Mouse (Mus musculus) stomach, embryonic 14.5 days (tissue): ENCODE results near the gene Gm49354. TPM values are rescaled to one million over a fixed set of nuclear protein-coding genes. Genes with fewer than 3 reads are reported as not detected.

Experiments
- ATAC-seq: fragments of 200-750 bp; cut with Nextera tagmentation; 2 replicates; pipeline ENCODE4 v1.8.0; 2017; ENCODE audit warnings: low read depth, moderate TSS enrichment; ENCODE audit not compliant: insufficient number of reproducible peaks, insufficient read depth, low FRiP score
- H3K27ac ChIP-seq: fragments of 300-500 bp; sonication (generic); 2 replicates; pipeline ENCODE4 v1.5.1; 2014; ENCODE audit warnings: mild to moderate bottlenecking, low read length, moderate library complexity, mixed read lengths
- H3K27me3 ChIP-seq: fragments of 300-500 bp; sonication (generic); 2 replicates; pipeline ENCODE4 v1.6.1; 2014; ENCODE audit warnings: low read length, control low read depth, mixed read lengths; ENCODE audit not compliant: control insufficient read depth, insufficient read depth
- H3K36me3 ChIP-seq: fragments of 300-500 bp; sonication (generic); 2 replicates; pipeline ENCODE4 v1.6.1; 2014; ENCODE audit warnings: mild to moderate bottlenecking, control low read depth, low read length, moderate library complexity, mixed read lengths; ENCODE audit not compliant: control insufficient read depth, insufficient read depth
- H3K4me1 ChIP-seq: fragments of 300-500 bp; sonication (generic); 2 replicates; pipeline ENCODE4 v1.6.1; 2014; ENCODE audit warnings: low read length, control low read depth, mixed read lengths; ENCODE audit not compliant: control insufficient read depth, insufficient read depth
- H3K4me2 ChIP-seq: fragments of 300-500 bp; sonication (generic); replicated peaks from 2 replicates; pipeline ENCODE4 v1.6.1; 2014; ENCODE audit warnings: low read depth, low read length, control low read depth
- H3K4me3 ChIP-seq: fragments of 300-500 bp; sonication (generic); 2 replicates; pipeline ENCODE4 v1.5.1; 2014; ENCODE audit warnings: low read depth, low read length, control low read depth
- H3K9ac ChIP-seq: fragments of 300-500 bp; sonication (generic); replicated peaks from 2 replicates; pipeline ENCODE4 v1.6.1; 2014; ENCODE audit warnings: low read depth, mild to moderate bottlenecking, control low read depth, low read length, moderate library complexity, mixed read lengths
- H3K9me3 ChIP-seq: fragments of 300-500 bp; sonication (generic); 2 replicates; pipeline ENCODE4 v1.6.1; 2016; ENCODE audit warnings: low read depth, low read length, control low read depth; ENCODE audit not compliant: control insufficient read depth
- WGBS: fragments of 180-500 bp; shearing (Covaris S2); extraction: QIAGEN DNeasy Blood & Tissue Kit; methylation state at CpG from one replicate; pipeline ENCODE4 v1.1.7; 2014; 5-methylcytosine and 5-hydroxymethylcytosine counted together
- polyA plus RNA-seq: library from polyadenylated mRNA; unstranded; fragments of >200 nt; fragmentation: Nextera tagmentation; extraction: Ambion mirVana; gene quantifications from 2 replicates; pipeline ENCODE4 v1.2.1, GENCODE M21; 2014

Gm49354 gene
- not detected in 2 replicates for polyA plus RNA-seq

DNA sequence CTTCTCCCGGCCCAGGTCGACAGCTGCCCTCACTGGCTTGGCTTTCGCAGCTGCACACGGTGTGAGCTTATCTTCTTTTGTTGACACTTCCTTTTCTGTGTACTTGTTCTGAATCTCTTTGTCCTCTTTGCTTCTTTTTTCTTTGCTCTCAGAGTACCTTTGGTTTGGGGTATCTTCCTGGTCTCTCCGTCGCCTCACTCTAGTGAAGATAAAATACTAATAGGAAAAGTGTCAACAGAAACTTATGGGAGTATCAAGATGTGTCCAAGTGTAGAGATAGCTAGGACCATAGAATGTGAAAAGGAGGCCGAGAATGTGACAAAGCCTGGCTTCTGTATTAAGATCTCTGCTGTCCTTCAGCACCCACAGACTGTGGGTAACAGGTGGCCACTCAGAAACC, at the start of gene Gm49354:
Gene Gm49354 (minus strand): TSS at position 101 of the 400 bp plus-strand sequence.
- no peak within 1 kb of the TSS for H3K9ac ChIP-seq
- no peak within 1 kb of the TSS for H3K4me2 ChIP-seq
- H3K9me3 ChIP-seq: no peaks in the 10 kb centered on the region
- 79% methylated on average over 7 of the region's 7 CpGs for WGBS
- ATAC-seq: no peak
- no peaks in the 10 kb centered on the region for H3K4me1 ChIP-seq
- no peak within 1 kb of the TSS for H3K4me3 ChIP-seq
- no peak within 1 kb of the TSS for H3K27ac ChIP-seq
- H3K27me3 ChIP-seq: no peaks in the 10 kb centered on the region
- peaks cover 91% of the 10 kb centered on the region for H3K36me3 ChIP-seq

DNA sequence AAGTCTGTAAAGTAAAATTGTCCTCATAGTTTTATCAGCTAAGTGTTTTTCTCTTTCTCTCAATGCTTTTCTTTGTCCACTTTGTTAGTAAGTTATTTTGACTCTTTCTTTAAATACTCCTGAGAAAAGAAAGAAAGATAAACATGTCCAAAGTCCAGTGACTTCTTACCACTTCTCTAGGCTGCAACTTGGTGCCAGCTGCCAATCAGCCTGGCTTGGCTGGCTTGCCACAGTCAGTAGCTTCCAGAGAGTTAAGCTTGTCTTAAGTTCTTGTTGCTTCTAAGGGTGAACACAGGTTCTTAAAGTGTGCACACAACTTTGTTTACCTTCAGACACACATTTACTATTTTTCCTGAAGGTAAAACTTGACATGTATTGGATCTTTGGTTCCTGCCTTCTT, 43.9 kb upstream of the Gm49354 start:
- no peak overlapping the region for H3K4me3 ChIP-seq
- no peak overlapping the region for H3K27ac ChIP-seq
- H3K9me3 ChIP-seq: no peaks in the 10 kb centered on the region
- H3K4me1 ChIP-seq: peaks cover 8% of the 10 kb centered on the region; the same call in 1 of the 2 replicates
- H3K27me3 ChIP-seq: no peaks in the 10 kb centered on the region
- H3K9ac ChIP-seq: no peak overlapping the region
- no peak overlapping the region for H3K4me2 ChIP-seq
- ATAC-seq: no peak
- H3K36me3 ChIP-seq: no peaks in the 10 kb centered on the region; the same call in 1 of the 2 replicates

DNA sequence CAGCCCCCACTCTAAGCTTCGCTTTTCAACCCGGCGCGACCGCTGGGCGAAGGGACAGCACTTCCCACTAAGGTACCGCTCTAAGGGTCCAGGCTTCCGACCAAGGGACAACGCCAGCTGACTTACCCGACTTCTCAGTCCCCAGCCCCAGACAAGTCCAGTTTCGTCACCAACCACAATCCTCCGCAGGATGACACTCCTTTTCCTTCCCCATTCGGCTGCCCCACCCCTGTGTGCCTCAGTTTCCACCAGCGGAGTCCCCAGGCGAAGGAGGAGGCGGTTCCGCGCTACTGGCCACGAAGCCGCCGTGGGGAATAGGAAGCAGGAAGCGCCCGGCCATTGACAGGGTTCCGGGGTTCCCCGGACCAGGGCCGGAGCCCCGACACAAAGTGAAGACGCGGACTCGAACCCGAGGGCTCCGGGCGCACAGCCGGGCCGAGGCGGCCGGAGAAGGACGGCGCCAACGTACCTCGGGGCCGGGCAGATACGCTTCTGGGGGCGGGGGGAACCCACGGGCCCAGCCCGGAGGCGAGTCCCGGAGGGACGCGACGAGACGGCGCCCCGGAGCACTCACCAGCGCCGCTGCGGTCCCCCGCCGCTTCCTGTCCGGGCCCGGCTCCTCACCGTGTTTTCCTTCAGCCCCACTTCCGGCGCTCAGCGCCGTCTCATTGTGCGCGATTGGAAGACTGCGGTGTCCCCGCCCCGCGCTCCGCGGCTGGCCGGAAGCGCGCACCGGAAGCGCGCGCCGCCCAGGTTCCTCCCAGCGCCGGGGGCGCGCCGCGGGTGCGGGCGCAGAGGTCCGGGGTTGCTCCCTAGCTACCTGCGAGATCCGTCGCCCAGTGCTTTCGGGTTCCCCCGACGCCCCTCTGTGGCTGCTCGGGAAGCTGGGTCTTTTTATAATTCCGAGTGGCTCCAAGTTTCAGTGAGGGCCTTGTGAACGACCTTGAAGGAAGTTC, 40.7 kb upstream of the Gm49354 start, which contains the start of gene Tut7:
Gene Tut7 (minus strand): TSS at position 641 of the 956 bp plus-strand sequence.
- H3K4me1 ChIP-seq: peaks cover 23% of the 10 kb centered on the region; the same call in 1 of the 2 replicates
- under 1% methylated on average over 100 of the region's 100 CpGs for WGBS
- no peaks in the 10 kb centered on the region for H3K27me3 ChIP-seq
- H3K9ac ChIP-seq: peak within 1 kb of the TSS; percentile 83
- peak; percentile 95 for ATAC-seq
- H3K27ac ChIP-seq: peak within 1 kb of the TSS; percentile 89
- no peaks in the 10 kb centered on the region for H3K9me3 ChIP-seq
- H3K36me3 ChIP-seq: no peaks in the 10 kb centered on the region; the same call in 1 of the 2 replicates
- peak within 1 kb of the TSS; percentile 62 for H3K4me2 ChIP-seq
- peak within 1 kb of the TSS; percentile 67 for H3K4me3 ChIP-seq

- Histone ChIP-seq H3K4me3 (no peak overlapping the region; the same call in 1 of the 2 replicates), H3K9ac (no peak overlapping the region), H3K4me2 (peak overlapping the region; percentile 62; the same call in 1 of the 2 replicates), H3K27me3 (no peaks in the 10 kb centered on the region), H3K4me1 (peaks cover 23% of the 10 kb centered on the region; the same call in 1 of the 2 replicates), H3K36me3 (peaks cover 9% of the 10 kb centered on the region; the same call in 1 of the 2 replicates), H3K9me3 (no peaks in the 10 kb centered on the region), H3K27ac (no peak overlapping the region)
- WGBS: 75% methylated on average over 3 of the region's 3 CpGs
- ATAC-seq: no peak
Measured at GRCm38 (mm10) chr13:59820836-59821235, 38.8 kb upstream of the Gm49354 start.

DNA sequence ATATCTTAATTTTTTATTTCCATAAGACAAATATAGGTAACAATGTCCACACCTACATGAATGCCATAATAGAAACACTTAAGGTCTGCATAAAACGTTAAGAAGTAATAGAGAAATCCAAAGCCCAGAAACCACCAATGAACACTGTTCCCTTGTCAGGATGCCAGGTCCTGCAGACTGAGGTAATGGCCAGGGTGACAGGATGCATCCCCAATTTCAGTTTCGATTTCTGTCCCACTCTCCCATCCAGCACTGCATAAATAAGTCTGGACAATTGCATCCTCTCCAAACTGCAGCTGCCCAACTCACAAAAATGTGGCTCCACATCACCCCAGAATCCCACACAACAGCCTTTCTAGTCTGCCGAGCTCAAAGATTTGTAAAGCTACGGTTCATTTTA, 38.1 kb upstream of the Gm49354 start:
- Histone ChIP-seq H3K36me3 (peaks cover 15% of the 10 kb centered on the region), H3K27ac (no peak overlapping the region), H3K27me3 (no peaks in the 10 kb centered on the region), H3K9me3 (no peaks in the 10 kb centered on the region), H3K4me1 (peaks cover 23% of the 10 kb centered on the region; the same call in 1 of the 2 replicates), H3K4me3 (no peak overlapping the region), H3K4me2 (no peak overlapping the region), H3K9ac (no peak overlapping the region)
- WGBS: 77% methylated on average over 4 of the region's 4 CpGs
- ATAC-seq: no peak

DNA sequence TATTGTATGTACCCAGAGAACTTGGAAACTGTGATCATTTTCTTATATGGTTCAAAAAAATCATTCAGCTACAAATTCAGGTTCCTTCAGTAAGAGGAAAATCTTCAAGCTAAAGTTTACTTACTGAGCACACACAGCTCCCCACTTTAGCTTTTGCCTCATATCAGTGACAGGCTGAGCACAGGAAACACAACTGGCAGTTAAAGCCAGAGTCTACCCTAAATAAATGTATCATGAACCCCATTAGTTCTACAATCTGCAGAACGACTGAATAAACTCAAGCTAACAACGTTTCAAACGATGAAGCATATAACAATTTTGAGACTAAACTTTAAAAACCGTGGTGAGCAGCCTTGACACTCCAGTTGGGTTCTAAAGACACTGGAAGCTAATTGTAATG, 35.3 kb upstream of the Gm49354 start:
- 87% methylated on average over 4 of the region's 4 CpGs for WGBS
- Histone ChIP-seq H3K27me3 (no peaks in the 10 kb centered on the region), H3K9ac (no peak overlapping the region), H3K9me3 (no peaks in the 10 kb centered on the region), H3K4me3 (no peak overlapping the region), H3K36me3 (peaks cover 34% of the 10 kb centered on the region), H3K4me1 (peaks cover 23% of the 10 kb centered on the region; the same call in 1 of the 2 replicates), H3K27ac (no peak overlapping the region), H3K4me2 (no peak overlapping the region)
- no peak for ATAC-seq

- Histone ChIP-seq H3K4me2 (no peak overlapping the region), H3K4me3 (no peak overlapping the region), H3K36me3 (peaks cover 62% of the 10 kb centered on the region), H3K27ac (no peak overlapping the region), H3K9ac (no peak overlapping the region), H3K4me1 (0 out of 2 replicates have a peak, but pooled peaks cover 4% of the 10 kb centered on the region), H3K27me3 (no peaks in the 10 kb centered on the region), H3K9me3 (no peaks in the 10 kb centered on the region)
- ATAC-seq: peak; percentile 84
- WGBS: 73% methylated on average over 6 of the region's 6 CpGs
Measured at GRCm38 (mm10) chr13:59814109-59814591, 32.1 kb upstream of the Gm49354 start.

DNA sequence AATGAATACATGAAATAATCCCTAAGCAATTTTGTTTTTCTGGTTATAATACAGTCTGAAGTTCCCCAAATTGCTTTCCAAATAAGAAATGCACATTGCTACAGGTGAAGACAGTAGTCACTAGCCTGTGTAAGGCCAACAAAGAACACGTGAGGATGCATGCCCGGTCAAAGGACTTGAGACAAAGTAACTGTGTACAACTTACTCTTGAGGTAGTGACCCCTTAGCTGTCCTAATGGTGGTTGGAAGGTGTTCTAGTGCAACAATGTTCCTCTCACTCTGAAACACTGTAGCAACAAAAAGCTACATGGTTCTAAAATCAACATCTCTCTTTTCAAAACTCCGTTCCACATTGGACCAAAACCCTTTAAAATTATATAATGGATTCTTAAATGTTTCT, 29.5 kb upstream of the Gm49354 start:
- Histone ChIP-seq H3K9ac (no peak overlapping the region), H3K36me3 (peaks cover 84% of the 10 kb centered on the region)
- no peak for ATAC-seq

More for the DNA sequence above, 29.5 kb upstream of the Gm49354 start:
- Histone ChIP-seq H3K4me2 (no peak overlapping the region), H3K27ac (no peak overlapping the region), H3K27me3 (no peaks in the 10 kb centered on the region), H3K4me3 (no peak overlapping the region), H3K9me3 (no peaks in the 10 kb centered on the region), H3K4me1 (no peaks in the 10 kb centered on the region)
- 90% methylated on average over 3 of the region's 3 CpGs for WGBS
